Mouse (Mus musculus) heart, embryonic 15.5 days (tissue): ENCODE measurements around the gene Lmbr1l. TPM values are rescaled to one million over a fixed set of nuclear protein-coding genes. Genes with fewer than 3 reads are reported as not detected.

Experiments
- ATAC-seq: fragments of 200-750 bp; cut with Nextera tagmentation; replicated peaks from 2 replicates; pipeline ENCODE4 v1.8.0; 2017; ENCODE audit warnings: low read depth, moderate TSS enrichment; ENCODE audit not compliant: insufficient number of reproducible peaks, insufficient read depth, low FRiP score
- H3K27ac ChIP-seq: fragments of 300-500 bp; sonication (generic); 2 replicates; pipeline ENCODE4 v1.5.1; 2015; ENCODE audit warnings: mild to moderate bottlenecking, inconsistent platforms
- H3K27me3 ChIP-seq: fragments of 300-500 bp; sonication (generic); 2 replicates; pipeline ENCODE4 v1.6.1; 2015; ENCODE audit warnings: inconsistent platforms
- H3K36me3 ChIP-seq: fragments of 300-500 bp; sonication (generic); 2 replicates; pipeline ENCODE4 v1.6.1; 2015; ENCODE audit warnings: mild to moderate bottlenecking, inconsistent platforms
- H3K4me1 ChIP-seq: fragments of 300-500 bp; sonication (generic); replicated peaks from 2 replicates; pipeline ENCODE4 v1.6.1; 2015; ENCODE audit warnings: inconsistent platforms
- H3K4me2 ChIP-seq: fragments of 300-500 bp; sonication (generic); 2 replicates; pipeline ENCODE4 v1.6.1; 2015; ENCODE audit warnings: inconsistent platforms, mild to moderate bottlenecking, moderate library complexity
- H3K4me3 ChIP-seq: fragments of 300-500 bp; sonication (generic); 2 replicates; pipeline ENCODE4 v1.5.1; 2015; ENCODE audit warnings: mild to moderate bottlenecking, inconsistent platforms
- H3K9ac ChIP-seq: fragments of 300-500 bp; sonication (generic); 2 replicates; pipeline ENCODE4 v1.6.1; 2015; ENCODE audit warnings: mild to moderate bottlenecking, inconsistent platforms
- H3K9me3 ChIP-seq: fragments of 300-500 bp; sonication (generic); replicated peaks from 2 replicates; pipeline ENCODE4 v1.6.1; 2016; ENCODE audit warnings: inconsistent platforms
- WGBS: fragments of 180-500 bp; shearing (Covaris S2); methylation state at CpG from one replicate; pipeline ENCODE4 v1.1.7; 2015; ENCODE audit warnings: mixed read lengths; 5-methylcytosine and 5-hydroxymethylcytosine counted together
- polyA plus RNA-seq: library from polyadenylated mRNA; unstranded; fragments of >200 nt; fragmentation: Nextera tagmentation; extraction: Ambion mirVana; gene quantifications from 2 replicates; pipeline ENCODE4 v1.2.1, GENCODE M21; 2015

Lmbr1l gene
- polyA plus RNA-seq = 10.7 and 13.7 TPM in 2 replicates

DNA sequence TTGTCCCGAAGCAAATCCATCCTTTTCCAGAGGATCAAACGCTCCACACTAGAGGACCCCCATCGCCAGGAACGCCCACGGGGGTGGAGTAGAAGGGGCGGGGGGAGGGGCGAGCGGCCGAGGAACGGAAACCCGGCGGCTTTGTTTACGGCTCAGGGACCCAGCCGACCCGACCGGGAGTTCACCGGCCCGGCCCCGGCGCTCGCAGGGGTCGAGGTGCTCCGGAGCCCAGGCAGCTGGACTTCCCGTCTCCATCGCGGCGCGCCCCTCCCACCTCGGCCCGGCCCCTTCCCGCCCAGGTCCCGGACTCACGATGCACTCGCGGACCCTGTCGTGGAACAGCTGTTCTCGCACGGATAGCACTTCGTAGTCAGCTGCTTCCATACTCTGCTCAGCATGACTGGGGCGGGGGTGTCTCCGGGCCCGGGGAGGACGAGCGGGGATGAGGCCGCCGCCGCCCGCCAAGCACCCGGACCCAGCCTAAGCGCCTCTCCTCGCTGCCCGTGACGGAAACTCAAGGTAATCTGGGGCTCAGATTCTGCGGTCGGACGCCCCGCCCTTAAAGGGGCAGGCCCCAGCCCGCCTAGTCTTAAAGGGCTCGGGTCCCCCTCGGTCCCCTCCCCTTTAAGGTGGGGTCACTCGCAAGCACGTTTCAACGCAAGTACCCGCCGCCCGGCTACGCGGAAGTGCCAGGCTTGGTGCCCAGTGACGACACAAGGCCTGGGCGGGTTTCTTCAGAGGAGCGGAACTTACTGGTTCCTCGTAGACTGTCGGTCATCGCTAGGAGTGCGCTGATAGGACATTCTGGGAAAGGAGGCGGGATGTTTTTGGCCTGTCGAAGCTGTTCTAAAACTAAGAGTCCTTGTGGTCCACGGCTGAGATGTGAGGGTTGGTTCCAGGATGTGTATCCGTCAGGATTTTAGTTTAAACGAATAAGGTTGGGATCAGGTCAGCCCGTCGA lies at the start of gene Lmbr1l:
Gene Lmbr1l (minus strand): TSS at position 694 of the 961 bp plus-strand sequence.
- Histone ChIP-seq H3K4me3 (peak within 1 kb of the TSS; percentile 84), H3K27me3 (no peaks in the 10 kb centered on the region), H3K27ac (peak within 1 kb of the TSS; percentile 95), H3K4me1 (peaks cover 26% of the 10 kb centered on the region), H3K36me3 (peaks cover 4% of the 10 kb centered on the region), H3K9me3 (no peaks in the 10 kb centered on the region), H3K9ac (peak within 1 kb of the TSS; percentile 85), H3K4me2 (peak within 1 kb of the TSS; percentile 67)
- peak; percentile 99 for ATAC-seq
- under 1% methylated on average over 73 of the region's 82 CpGs for WGBS

DNA sequence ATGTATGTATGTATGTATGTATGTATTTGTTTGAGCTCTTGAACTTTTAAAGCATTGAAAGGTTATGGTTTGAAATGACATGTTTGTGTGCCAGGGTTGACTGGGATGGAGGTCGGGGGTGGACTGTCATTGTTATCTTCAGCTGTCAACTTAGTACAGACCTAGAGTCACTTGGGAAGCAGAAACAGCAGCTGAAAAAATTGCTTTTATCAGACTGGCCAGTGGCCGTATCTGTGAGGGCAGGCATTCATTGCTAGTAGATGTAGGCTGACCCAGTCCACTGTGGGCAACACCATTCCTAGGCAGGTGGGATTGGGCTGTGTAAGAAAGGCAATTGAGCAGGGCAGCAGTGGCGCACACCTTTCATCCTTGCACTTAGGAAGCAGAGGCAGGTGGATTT lies 41.5 kb upstream of the Lmbr1l start:
- no peak overlapping the region for H3K27ac ChIP-seq
- 53% methylated on average over 3 of the region's 3 CpGs for WGBS
- no peak for ATAC-seq

DNA sequence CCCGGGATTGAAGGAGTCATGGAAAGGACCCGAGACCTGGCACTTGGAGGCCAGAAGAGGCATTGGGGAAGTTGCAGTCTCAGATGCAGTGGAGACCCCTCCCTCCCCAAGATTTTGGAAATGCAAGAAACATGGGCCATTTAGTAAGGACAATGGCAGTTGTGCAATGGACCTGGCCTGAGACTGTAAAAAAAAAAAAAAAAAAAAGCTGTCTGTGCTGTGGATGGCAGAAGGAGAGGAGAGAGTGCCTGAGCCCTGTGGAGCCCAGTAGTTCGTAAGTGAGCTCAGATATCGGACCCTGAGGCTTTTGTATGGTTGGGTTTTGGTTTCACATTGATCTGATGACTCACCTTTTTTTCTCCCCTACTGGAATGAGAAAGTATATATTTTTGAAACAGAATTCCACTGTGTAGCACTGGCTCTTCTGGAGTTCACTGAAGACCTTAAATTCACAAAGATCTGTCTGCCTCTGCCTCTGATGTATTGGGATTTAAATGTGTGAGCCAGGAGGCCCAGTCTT lies 40.9 kb upstream of the Lmbr1l start:
- Histone ChIP-seq H3K4me1 (peaks cover 8% of the 10 kb centered on the region; the same call in 1 of the 2 replicates), H3K4me2 (no peak overlapping the region), H3K36me3 (no peaks in the 10 kb centered on the region), H3K4me3 (no peak overlapping the region), H3K9ac (no peak overlapping the region), H3K27ac (no peak overlapping the region), H3K9me3 (no peaks in the 10 kb centered on the region), H3K27me3 (no peaks in the 10 kb centered on the region)
- 89% methylated on average over 4 of the region's 4 CpGs for WGBS
- no peak for ATAC-seq

More for the DNA sequence above, 41.5 kb upstream of the Lmbr1l start:
- Histone ChIP-seq H3K9ac (no peak overlapping the region), H3K36me3 (no peaks in the 10 kb centered on the region), H3K4me1 (peaks cover 5% of the 10 kb centered on the region; the same call in 1 of the 2 replicates), H3K4me2 (no peak overlapping the region), H3K9me3 (no peaks in the 10 kb centered on the region), H3K27me3 (no peaks in the 10 kb centered on the region), H3K4me3 (no peak overlapping the region)

DNA sequence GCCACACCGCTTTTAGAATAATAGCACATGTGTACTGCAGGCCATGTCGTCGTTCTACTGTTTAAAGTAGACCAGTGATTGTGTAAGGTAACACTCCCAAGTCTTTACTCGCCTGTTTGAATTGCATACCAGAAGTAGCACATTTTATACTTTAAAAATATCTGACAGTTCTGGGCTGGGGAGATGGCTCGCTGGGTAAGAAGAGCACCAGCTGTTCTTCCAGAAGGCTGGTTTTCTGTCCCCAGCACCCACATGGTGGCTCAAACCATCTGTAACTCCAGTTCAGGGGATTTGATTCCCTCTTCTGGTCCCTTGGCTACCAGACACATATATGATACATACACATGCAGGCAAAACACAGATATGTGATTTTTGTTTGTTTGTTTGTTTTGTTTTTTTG lies 39.4 kb upstream of the Lmbr1l start:
- no peak overlapping the region for H3K9ac ChIP-seq
- H3K27ac ChIP-seq = no peak overlapping the region
- no peak overlapping the region for H3K4me3 ChIP-seq
- H3K9me3 ChIP-seq = no peaks in the 10 kb centered on the region
- ATAC-seq = no peak
- H3K4me1 ChIP-seq = peaks cover 9% of the 10 kb centered on the region; the same call in 1 of the 2 replicates
- no peaks in the 10 kb centered on the region for H3K27me3 ChIP-seq
- H3K4me2 ChIP-seq = no peak overlapping the region
- H3K36me3 ChIP-seq = no peaks in the 10 kb centered on the region
- WGBS = 77% methylated on average over 5 of the region's 5 CpGs

DNA sequence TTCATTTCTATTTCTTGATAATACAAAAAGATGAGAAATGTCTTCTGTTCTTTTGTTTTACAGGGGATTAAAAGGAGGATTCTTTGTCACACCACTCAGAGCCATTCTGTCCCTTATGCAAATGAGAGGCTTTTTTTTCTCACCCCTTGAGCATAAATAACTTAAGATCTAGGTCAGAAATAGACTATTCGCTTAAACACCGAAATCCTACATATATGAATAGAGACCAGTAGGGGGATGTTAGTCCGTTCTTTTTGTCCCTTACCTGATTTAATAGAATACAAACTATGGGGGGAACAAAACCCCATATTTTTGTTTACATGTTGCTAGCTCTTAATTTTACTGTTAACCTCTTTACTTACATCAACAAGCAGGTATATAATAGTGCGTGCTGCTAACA lies 38.0 kb upstream of the Lmbr1l start:
- peaks cover 15% of the 10 kb centered on the region for H3K4me1 ChIP-seq
- no peaks in the 10 kb centered on the region for H3K36me3 ChIP-seq
- H3K27ac ChIP-seq = no peak overlapping the region
- H3K9ac ChIP-seq = no peak overlapping the region
- H3K27me3 ChIP-seq = no peaks in the 10 kb centered on the region
- ATAC-seq = no peak
- 91% methylated on average over 4 of the region's 4 CpGs for WGBS
- no peaks in the 10 kb centered on the region for H3K9me3 ChIP-seq
- no peak overlapping the region for H3K4me3 ChIP-seq
- no peak overlapping the region for H3K4me2 ChIP-seq

DNA sequence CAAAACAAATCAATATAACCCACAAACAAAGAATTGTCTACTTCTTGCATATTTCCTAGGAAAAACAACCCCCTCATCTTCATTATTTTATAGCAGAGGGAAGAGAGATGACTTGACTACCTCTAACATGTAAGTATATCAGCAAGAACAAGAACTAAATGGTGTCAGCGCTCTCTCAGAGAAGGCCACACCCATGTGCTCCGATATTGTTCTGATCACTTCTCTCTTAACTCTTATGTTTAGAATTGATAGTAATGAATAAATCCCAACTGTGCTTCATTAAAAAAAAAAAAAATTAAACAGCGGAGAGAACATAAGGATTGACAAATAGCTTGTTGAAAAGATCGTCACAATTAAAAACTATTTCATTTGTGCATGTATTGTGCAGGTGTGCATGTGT lies 37.3 kb upstream of the Lmbr1l start:
- Histone ChIP-seq H3K4me1 (peaks cover 15% of the 10 kb centered on the region), H3K36me3 (no peaks in the 10 kb centered on the region), H3K9ac (no peak overlapping the region), H3K4me2 (no peak overlapping the region), H3K9me3 (no peaks in the 10 kb centered on the region), H3K27me3 (no peaks in the 10 kb centered on the region), H3K4me3 (no peak overlapping the region), H3K27ac (no peak overlapping the region)
- no peak for ATAC-seq
- WGBS = 82% methylated on average over 4 of the region's 4 CpGs

DNA sequence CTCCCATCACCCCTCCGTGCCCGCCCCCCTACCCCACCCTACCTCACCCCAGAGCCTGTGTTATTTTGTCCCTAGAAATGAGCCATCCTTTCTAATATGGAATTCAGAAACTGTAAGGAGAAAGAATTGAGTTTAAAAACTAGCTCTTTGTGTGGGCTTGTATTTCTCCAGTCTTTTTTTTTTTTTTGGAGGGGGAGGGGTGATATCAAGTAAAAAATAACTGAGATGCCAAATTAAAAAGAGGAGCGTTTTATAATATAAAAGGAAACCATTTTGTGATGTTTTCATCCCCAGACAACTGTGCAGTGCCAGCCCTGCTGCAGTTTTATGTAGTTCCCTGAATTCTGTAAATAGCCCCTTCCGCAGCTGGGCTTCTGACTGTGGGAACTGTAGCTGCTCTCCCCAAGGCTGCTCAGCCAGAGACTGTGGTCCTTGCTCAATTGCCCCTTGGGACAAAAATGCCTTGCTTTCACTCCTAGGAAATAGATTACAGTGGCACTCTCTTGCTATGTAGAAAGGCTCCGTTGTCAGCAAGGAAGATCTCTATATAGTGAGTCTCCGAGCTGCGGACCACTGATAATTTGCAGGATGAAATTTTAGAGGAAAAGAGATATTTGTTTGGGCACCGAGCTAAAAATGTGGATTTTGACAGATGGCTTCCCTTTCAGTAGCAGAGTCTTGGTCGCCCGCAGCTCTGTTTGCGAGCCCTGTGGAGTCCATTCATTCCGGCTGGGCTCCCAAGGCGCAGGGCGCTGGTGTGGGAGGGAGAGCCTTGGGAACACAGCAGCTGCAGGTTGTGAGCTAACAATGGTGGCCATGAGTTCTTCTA lies 36.6 kb upstream of the Lmbr1l start:
- Histone ChIP-seq H3K4me1 (peaks cover 15% of the 10 kb centered on the region), H3K4me3 (peak overlapping the region; percentile 19; the same call in 1 of the 2 replicates), H3K27me3 (no peaks in the 10 kb centered on the region), H3K9ac (peak overlapping the region; percentile 46), H3K9me3 (no peaks in the 10 kb centered on the region), H3K36me3 (no peaks in the 10 kb centered on the region), H3K27ac (peak overlapping the region; percentile 68), H3K4me2 (peak overlapping the region; percentile 61)
- ATAC-seq = no peak
- WGBS = 41% methylated on average over 14 of the region's 14 CpGs

DNA sequence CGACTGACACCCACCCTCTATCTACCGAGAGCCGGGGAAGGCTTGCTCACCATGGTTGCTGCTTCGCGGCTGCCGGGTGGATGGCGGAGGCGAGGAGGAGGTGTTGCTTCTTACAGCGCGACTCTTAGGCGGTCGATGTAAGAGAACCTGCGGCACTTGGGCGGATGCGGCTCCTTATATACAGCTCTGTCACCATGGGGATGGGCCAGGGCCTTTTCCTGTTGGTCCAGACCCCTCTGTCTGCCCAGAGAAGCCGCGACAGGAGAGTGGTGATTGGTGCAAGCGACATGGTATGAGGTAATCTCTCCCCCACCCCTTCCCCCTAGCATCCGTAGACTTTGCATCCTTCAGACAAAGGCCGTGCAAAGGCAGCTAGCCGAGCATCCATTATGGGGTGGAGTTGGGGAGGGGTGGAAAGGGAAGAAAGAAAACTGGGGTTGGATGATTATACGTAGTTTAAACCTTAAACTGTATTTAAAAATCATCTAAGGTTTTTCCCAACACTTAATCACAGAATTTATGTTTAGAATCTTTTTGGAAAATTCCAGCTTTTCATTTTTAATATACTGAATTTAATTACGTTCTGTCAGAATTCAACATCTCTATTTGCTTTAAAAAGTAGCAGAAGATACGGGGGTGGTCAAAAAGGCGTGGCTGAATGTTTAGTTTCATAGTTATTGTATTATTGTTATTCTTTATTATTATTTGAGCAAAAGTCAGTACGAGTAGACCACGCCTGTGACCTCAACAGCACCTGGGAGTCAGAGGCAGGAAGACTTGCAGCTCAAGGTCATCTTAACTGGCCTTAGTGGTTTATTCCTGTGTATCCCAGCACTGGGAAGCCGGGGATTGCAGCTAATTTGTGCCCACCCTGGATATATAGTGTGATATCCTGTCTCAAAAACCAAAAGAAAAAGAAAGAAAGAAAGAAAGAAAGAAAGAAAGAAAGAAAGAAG lies 35.6 kb upstream of the Lmbr1l start, which contains the start of the genes Gm49450 and Tuba1a:
Gene Gm49450 (minus strand): TSS at position 151 of the 956 bp plus-strand sequence.
Gene Tuba1a (minus strand): TSS at position 303 of the 956 bp plus-strand sequence.
- WGBS = 8% methylated on average over 28 of the region's 28 CpGs
- no peaks in the 10 kb centered on the region for H3K27me3 ChIP-seq
- peak within 1 kb of the TSS; percentile 86 for H3K4me3 ChIP-seq
- H3K4me1 ChIP-seq = peaks cover 15% of the 10 kb centered on the region
- H3K9me3 ChIP-seq = no peaks in the 10 kb centered on the region
- H3K4me2 ChIP-seq = peak within 1 kb of the TSS; percentile 61
- H3K36me3 ChIP-seq = no peaks in the 10 kb centered on the region; the same call in 1 of the 2 replicates
- H3K27ac ChIP-seq = peak within 1 kb of the TSS; percentile 97
- H3K9ac ChIP-seq = peak within 1 kb of the TSS; percentile 96
- ATAC-seq = peak; percentile 96

DNA sequence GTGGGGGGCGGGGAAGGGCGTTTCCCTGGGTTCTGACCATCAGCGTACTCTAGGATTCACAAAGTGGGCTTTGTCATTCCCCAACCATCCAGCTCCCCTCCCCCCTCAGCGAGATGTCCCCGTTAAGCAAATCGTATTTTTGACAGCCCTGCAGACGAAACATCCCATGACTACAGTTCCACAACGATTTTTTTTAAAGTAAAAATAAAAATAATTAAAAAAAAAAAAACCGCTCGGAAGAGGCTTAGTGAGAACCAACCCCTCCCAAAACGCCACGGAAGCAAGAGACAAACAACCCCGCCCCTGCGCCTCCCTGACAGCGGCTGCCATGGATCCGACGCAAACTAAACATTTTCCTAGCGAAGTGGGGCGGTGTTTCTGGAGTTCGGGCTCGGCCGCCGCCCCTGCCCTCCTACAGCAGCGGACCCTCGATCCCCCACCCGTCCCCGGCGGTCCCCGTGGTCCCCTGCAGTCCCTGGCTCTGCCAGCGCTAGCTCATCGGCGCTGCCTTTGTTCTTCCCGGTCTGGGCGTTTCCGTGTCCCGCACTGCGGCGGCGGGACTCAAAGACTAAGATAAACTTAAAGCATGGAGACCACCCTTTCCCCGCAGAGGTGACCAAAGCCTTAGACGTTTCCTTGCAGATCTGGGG lies 34.8 kb upstream of the Lmbr1l start:
- 0% methylated on average over 41 of the region's 41 CpGs for WGBS
- Histone ChIP-seq H3K4me2 (peak overlapping the region; percentile 61), H3K9ac (peak overlapping the region; percentile 96), H3K36me3 (no peaks in the 10 kb centered on the region; the same call in 1 of the 2 replicates), H3K9me3 (no peaks in the 10 kb centered on the region), H3K27ac (peak overlapping the region; percentile 97), H3K4me3 (peak overlapping the region; percentile 86), H3K27me3 (no peaks in the 10 kb centered on the region), H3K4me1 (peaks cover 15% of the 10 kb centered on the region)
- peak; percentile 79 for ATAC-seq

DNA sequence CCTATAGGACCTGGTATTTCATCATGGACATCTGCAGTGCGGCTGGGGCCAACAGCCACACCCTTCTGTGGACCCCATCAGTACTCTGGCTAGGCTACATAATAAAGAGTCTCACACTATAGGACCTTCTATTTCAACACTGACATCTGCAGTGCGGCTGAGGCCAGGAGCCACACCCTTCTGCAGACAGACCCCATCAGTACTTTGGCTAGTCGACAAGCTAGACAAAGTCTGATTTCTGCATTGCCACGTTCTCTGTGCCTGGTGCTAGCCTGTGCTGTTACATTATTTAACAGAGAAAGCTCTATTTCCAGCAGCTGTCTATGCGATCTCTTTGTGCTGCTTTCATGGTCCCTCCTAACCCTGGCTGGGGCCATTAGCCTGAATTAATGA lies 34.0 kb upstream of the Lmbr1l start:
- ATAC-seq = no peak
- peak overlapping the region; percentile 32 for H3K9ac ChIP-seq
- WGBS = 20% methylated on average over 5 of the region's 5 CpGs

More for the DNA sequence above, 34.0 kb upstream of the Lmbr1l start:
- no peaks in the 10 kb centered on the region; the same call in 1 of the 2 replicates for H3K36me3 ChIP-seq
- H3K27me3 ChIP-seq = no peaks in the 10 kb centered on the region
- H3K4me3 ChIP-seq = peak overlapping the region; percentile 86
- peak overlapping the region; percentile 61 for H3K4me2 ChIP-seq
- H3K4me1 ChIP-seq = peaks cover 15% of the 10 kb centered on the region
- H3K27ac ChIP-seq = peak overlapping the region; percentile 97
- no peaks in the 10 kb centered on the region for H3K9me3 ChIP-seq
